Mouse (Mus musculus) stomach, postnatal 0 days (tissue): Measurements from ENCODE around the gene Ptma. TPM values are rescaled to one million over a fixed set of nuclear protein-coding genes. Genes with fewer than 3 reads are reported as not detected.

Source experiments
- ATAC-seq: fragments of 200-750 bp; cut with Nextera tagmentation; 2 replicates; pipeline ENCODE4 v1.8.0; 2017; ENCODE audit not compliant: low FRiP score, low TSS enrichment
- DNase-seq: peaks from one replicate; pipeline ENCODE4 v3.0.0-alpha.2; 2016; ENCODE audit warnings: low spot score
- H3K27ac ChIP-seq: fragments of 300-500 bp; sonication (generic); replicated peaks from 2 replicates; pipeline ENCODE4 v1.5.1; 2014; ENCODE audit warnings: mild to moderate bottlenecking, control low read depth
- H3K27me3 ChIP-seq: fragments of 300-500 bp; sonication (generic); 2 replicates; pipeline ENCODE4 v1.6.1; 2014; ENCODE audit warnings: low read length; ENCODE audit not compliant: control insufficient read depth, insufficient read depth
- H3K36me3 ChIP-seq: fragments of 300-500 bp; sonication (generic); 2 replicates; pipeline ENCODE4 v1.6.1; 2014; ENCODE audit warnings: low read length, mixed read lengths; ENCODE audit not compliant: control insufficient read depth, insufficient read depth
- H3K4me1 ChIP-seq: fragments of 300-500 bp; sonication (generic); replicated peaks from 2 replicates; pipeline ENCODE4 v1.6.1; 2014; ENCODE audit warnings: antibody characterized with exemption; ENCODE audit not compliant: control insufficient read depth, insufficient read depth
- H3K4me2 ChIP-seq: fragments of 300-500 bp; sonication (generic); replicated peaks from 2 replicates; pipeline ENCODE4 v1.6.1; 2014; ENCODE audit warnings: low read depth, mild to moderate bottlenecking, control low read depth, moderate library complexity
- H3K4me3 ChIP-seq: fragments of 300-500 bp; sonication (generic); 2 replicates; pipeline ENCODE4 v1.5.1; 2014; ENCODE audit warnings: low read depth, low read length, control low read depth
- H3K9ac ChIP-seq: fragments of 300-500 bp; sonication (generic); 2 replicates; pipeline ENCODE4 v1.6.1; 2014; ENCODE audit warnings: mild to moderate bottlenecking, low read length, control low read depth, mixed read lengths
- H3K9me3 ChIP-seq: fragments of 300-500 bp; sonication (generic); 2 replicates; pipeline ENCODE4 v1.6.1; 2016; ENCODE audit warnings: low read length; ENCODE audit not compliant: control insufficient read depth
- CTCF ChIP-seq: IDR thresholded peaks from 2 replicates; pipeline ENCODE4 v1.5.1; 2016; ENCODE audit warnings: antibody characterized with exemption, low read depth, mild to moderate bottlenecking, moderate library complexity
- EP300 ChIP-seq: optimal IDR thresholded peaks from 2 replicates; pipeline ENCODE3; 2016; ENCODE audit warnings: antibody characterized with exemption
- WGBS: fragments of 180-500 bp; shearing (Covaris S2); extraction: QIAGEN DNeasy Blood & Tissue Kit; methylation state at CpG from one replicate; pipeline ENCODE4 v1.1.7; 2014; 5-methylcytosine and 5-hydroxymethylcytosine counted together
- polyA plus RNA-seq: library from polyadenylated mRNA; unstranded; fragments of >200 nt; fragmentation: Nextera tagmentation; extraction: Ambion mirVana; gene quantifications from 2 replicates; pipeline ENCODE4 v1.2.1, GENCODE M21; 2015

Ptma gene
- polyA plus RNA-seq, 1 experiment from 2014 or later: 1,585 TPM

DNA sequence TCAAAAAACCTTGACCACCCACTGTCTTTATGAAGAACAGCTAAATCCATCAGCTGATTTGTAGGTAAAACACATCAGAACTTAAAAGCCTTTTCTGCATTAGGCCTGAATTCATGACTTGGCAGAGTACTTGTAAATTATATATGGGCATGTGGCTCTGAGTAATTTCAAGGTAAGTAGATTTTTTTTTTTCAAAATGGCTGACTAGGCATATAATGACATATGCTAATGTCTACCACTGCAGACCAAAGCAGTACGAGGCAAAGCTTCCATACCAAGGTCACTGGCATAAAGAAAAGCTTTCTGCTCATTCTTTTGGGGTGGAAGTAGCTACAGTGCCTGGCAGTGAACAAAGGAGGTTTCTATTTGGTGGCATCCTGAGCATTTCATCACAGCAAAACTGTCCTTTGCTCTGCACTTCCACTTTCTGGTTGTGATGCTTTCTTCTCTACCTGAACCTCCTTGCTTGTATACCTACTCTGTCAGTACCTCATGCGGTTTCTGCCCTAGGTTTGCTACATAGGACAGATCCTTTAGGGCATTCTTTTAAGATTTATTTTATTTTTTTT lies 42.9 kb downstream of the Ptma start:
- Histone ChIP-seq H3K4me2 (no peak overlapping the region), H3K27me3 (no peaks in the 10 kb centered on the region), H3K9me3 (no peaks in the 10 kb centered on the region), H3K36me3 (no peaks in the 10 kb centered on the region; the same call in 1 of the 2 replicates), H3K4me3 (no peak overlapping the region), H3K27ac (no peak overlapping the region), H3K4me1 (no peaks in the 10 kb centered on the region), H3K9ac (no peak overlapping the region)
- no peak for TF ChIP-seq EP300
- no peak for TF ChIP-seq CTCF
- 81% methylated on average over 2 of the region's 2 CpGs for WGBS
- DNase-seq (no peak), ATAC-seq (no peak)

DNA sequence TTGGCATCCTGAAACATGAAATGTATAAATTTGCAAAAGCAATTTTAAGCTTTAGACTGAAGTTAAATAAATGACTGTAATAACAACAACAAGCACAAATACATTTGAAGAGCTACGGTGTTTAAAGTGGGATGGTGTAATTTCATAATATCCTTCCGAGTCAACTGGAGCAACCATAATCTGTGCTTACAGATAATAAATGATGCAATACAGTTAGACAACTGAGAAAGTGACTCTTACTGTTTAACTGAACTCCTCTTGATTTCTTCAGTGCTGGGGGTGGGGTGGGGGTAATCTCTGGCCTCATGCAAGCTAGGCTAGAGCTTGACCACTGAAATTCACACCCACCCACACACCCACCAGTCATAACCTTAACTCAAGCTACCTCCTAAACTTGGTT lies 44.9 kb downstream of the Ptma start:
- no peak overlapping the region for H3K27ac ChIP-seq
- no peaks in the 10 kb centered on the region for H3K9me3 ChIP-seq
- H3K4me3 ChIP-seq: no peak overlapping the region
- H3K4me2 ChIP-seq: no peak overlapping the region
- DNase-seq (no peak), ATAC-seq (no peak)
- H3K4me1 ChIP-seq: no peaks in the 10 kb centered on the region
- no peaks in the 10 kb centered on the region for H3K27me3 ChIP-seq
- H3K9ac ChIP-seq: no peak overlapping the region
- TF ChIP-seq CTCF (no peak), EP300 (no peak)
- H3K36me3 ChIP-seq: no peaks in the 10 kb centered on the region; the same call in 1 of the 2 replicates
- WGBS: 77% methylated on average over 2 of the region's 2 CpGs

DNA sequence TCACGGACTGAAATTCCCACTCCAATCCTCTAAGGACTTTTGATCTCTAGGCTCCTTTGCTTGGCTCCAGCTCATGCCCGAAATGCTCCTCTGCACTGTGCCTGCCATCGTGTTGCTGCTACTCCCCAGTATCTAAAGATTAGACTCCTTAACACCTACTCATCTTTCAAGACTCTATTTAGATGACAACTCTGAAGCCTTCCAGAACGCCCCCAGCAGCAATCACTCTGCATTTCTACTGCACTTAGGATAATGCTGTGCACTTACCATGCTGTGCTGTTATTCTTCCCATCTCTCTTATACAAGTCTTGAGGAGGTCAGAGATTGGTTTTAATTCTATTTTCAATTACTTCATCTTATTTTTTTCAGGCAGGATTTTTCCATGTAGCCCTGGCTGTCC lies 45.4 kb downstream of the Ptma start:
- H3K36me3 ChIP-seq: no peaks in the 10 kb centered on the region; the same call in 1 of the 2 replicates
- H3K4me1 ChIP-seq: no peaks in the 10 kb centered on the region
- H3K27me3 ChIP-seq: no peaks in the 10 kb centered on the region
- 70% methylated on average over 4 of the region's 4 CpGs for WGBS
- no peak overlapping the region for H3K9ac ChIP-seq
- no peaks in the 10 kb centered on the region for H3K9me3 ChIP-seq
- DNase-seq (no peak), ATAC-seq (no peak)
- no peak overlapping the region for H3K4me3 ChIP-seq
- TF ChIP-seq CTCF (no peak), EP300 (no peak)
- no peak overlapping the region for H3K4me2 ChIP-seq
- no peak overlapping the region for H3K27ac ChIP-seq

Other genes starting within 250 kb of the Ptma start
- 9.3 and 10.9 TPM in 2 replicates for gene B3gnt7, start 223.9 kb upstream of the Ptma start, polyA plus RNA-seq
- gene Ncl, start 167.3 kb upstream of the Ptma start, polyA plus RNA-seq: 198 and 202 TPM in 2 replicates
- 0.52 and 0.56 TPM in 2 replicates for gene Nmur1, start 100.5 kb upstream of the Ptma start, polyA plus RNA-seq
- gene Tex44, start 100.4 kb upstream of the Ptma start, polyA plus RNA-seq: not detected in 2 replicates
- 33.6 and 38.2 TPM in 2 replicates for gene Pde6d, start 55.9 kb downstream of the Ptma start, polyA plus RNA-seq
- 14.9 and 16.2 TPM in 2 replicates for gene Cops7b, start 56.2 kb downstream of the Ptma start, polyA plus RNA-seq
- gene Nppc, start 143.8 kb downstream of the Ptma start, polyA plus RNA-seq: 3.5 and 4.1 TPM in 2 replicates
- gene Dis3l2, start 177.1 kb downstream of the Ptma start, polyA plus RNA-seq: 12.3 and 13.4 TPM in 2 replicates